Mouse (Mus musculus) megakaryocyte, embryonic 14.5 days (primary cell): Measurements from ENCODE around the gene Evpl. TPM values are rescaled to one million over a fixed set of nuclear protein-coding genes. Genes with fewer than 3 reads are reported as not detected.
A peak's percentile ranks its signal among the peaks of the same experiment; 100 is the strongest.

Experiments
- H3K27me3 ChIP-seq: replicated peaks from 2 replicates; pipeline ENCODE3; 2012; ENCODE audit warnings: inconsistent platforms
- H3K36me3 ChIP-seq: replicated peaks from 2 replicates; pipeline ENCODE3; 2012; ENCODE audit warnings: low read length, inconsistent platforms, mixed read lengths
- H3K4me1 ChIP-seq: 2 replicates; pipeline ENCODE4 v1.6.1; 2012; ENCODE audit warnings: inconsistent platforms
- H3K4me3 ChIP-seq: replicated peaks from 2 replicates; pipeline ENCODE3; 2012; ENCODE audit warnings: moderate library complexity, mild to moderate bottlenecking, inconsistent platforms
- H3K9me3 ChIP-seq: 2 replicates; pipeline ENCODE4 v1.6.1; 2012; ENCODE audit warnings: inconsistent platforms
- FLI1 ChIP-seq: IDR thresholded peaks from 2 replicates; pipeline ENCODE4 v1.6.1; 2012; ENCODE audit warnings: low read length, inconsistent platforms, mixed read lengths
- GATA1 ChIP-seq: IDR thresholded peaks from 3 replicates; pipeline ENCODE4 v1.6.1; 2012; ENCODE audit warnings: mixed read lengths, low read length, inconsistent platforms, borderline replicate concordance
- polyA plus RNA-seq: library from polyadenylated mRNA; stranded (reverse); fragments of >175 nt; gene quantifications from 2 replicates; pipeline ENCODE4 v1.2.3, GENCODE M21; 2012; ENCODE audit warnings: low replicate concordance; ENCODE audit not compliant: insufficient read depth

Gene Evpl
- polyA plus RNA-seq, 1 experiment, result 0.34 TPM

DNA sequence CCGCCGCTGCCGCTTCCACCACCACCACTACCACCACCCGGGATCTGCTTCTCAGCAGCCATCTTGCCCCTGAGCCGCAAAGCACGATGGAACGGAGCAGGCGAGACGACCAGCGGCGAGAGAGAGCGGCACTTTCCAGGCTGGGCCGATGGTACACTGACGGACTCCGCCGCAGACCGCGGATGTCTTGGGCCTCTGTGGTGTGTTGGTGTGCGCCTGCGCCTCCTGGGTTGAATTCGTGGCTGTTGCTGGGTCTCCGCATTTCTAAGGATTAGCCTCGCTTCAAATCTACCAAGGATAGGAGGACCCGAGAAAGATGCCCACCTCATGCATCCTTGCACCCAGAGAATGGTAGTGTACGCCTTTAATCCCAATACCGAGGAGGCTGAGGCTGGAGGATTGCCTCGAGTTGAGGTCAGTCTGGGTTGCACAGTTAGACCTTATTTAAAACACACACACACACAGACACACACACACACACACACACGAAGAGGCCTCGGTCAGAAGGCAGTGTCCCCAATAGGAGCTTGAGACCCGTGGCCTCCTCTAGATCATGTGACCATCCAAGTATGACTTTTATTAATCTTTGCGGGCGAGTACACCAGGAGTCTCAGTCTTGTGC, 36.3 kb upstream of the Evpl start, which contains the start of gene Srp68:
Srp68 (minus strand) TSS at position 173 of the 622 bp plus-strand sequence.
- Histone ChIP-seq H3K27me3 (peaks cover 4% of the 10 kb centered on the region), H3K4me1 (peaks cover 45% of the 10 kb centered on the region), H3K4me3 (peak within 1 kb of the TSS; percentile 98), H3K36me3 (peaks cover 32% of the 10 kb centered on the region), H3K9me3 (no peaks in the 10 kb centered on the region)
- TF ChIP-seq FLI1 (no peak), GATA1 (no peak)

DNA sequence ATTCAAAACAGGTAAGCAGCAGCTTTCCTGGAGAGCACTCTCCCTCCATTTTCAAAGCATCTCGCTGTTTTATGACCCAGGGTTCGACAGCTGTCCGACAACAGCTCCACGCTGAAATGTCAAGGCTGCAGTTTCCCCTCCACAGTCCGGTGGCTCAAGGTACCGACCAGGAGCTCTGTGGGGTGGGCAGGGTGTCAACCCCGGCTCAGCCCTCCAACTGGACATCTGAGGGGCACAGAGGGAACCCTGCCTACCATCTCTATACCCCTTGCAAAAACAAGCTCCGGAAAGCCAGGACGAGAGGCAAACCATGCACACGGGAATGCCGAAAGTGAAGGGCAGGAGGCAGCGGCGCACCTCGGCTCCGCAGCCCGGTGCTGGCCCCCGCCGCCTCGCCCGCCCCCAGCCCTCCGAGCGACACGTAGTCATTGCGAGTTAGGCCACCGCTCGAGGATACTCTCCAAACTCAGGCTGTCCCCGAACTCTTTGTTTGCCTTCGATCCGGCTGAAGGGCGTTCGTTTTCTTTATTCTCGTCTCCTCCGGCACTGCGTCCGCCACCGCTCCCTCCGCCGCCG, 35.7 kb upstream of the Evpl start:
- TF ChIP-seq GATA1 (no peak), FLI1 (no peak)
- H3K27me3 ChIP-seq, result peaks cover 2% of the 10 kb centered on the region
- peak overlapping the region; percentile 98 for H3K4me3 ChIP-seq
- H3K9me3 ChIP-seq, result no peaks in the 10 kb centered on the region
- H3K4me1 ChIP-seq, result peaks cover 45% of the 10 kb centered on the region
- peaks cover 38% of the 10 kb centered on the region for H3K36me3 ChIP-seq

DNA sequence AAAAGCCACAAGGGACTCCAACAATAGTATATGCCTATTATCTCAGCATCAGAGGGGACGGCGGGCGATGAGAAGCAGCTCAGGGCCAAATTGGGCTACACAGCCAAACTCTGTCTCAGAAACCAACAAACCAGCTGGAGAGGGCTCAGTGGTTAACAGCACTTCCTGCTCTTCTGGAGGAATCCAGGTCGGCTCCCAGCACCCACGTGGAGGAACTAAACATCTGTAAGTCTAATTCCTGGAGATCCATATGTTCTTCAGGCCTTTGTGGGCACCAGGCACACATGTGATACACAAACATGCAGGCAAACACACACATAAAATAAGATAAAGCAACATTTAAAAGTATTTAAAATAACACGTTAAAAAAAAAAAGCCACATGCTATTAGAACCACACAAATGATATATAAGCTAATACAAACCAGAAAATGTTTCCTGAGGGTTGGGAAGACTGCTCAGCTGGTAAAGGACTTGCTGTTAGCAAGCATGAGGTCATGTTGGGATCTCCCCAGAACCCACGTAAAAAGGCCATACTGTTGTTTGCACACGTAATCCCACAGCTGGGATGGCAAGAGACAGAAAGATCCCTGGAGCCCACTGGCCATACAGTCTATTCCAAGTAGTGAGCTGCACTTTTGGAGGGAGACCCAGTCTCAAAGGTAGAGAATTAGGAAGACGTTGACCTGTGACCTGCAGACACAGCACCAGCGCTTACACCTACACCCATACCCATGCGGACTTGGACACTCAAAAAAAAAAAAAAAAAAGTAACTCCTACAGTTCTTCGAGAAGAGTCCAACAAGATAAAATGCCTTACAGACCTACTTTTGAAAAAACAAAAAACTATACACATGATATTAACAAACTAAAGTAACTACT, 35.0 kb upstream of the Evpl start:
- no peak for TF ChIP-seq FLI1
- no peak for TF ChIP-seq GATA1
- Histone ChIP-seq H3K4me3 (peak overlapping the region; percentile 98), H3K9me3 (no peaks in the 10 kb centered on the region), H3K27me3 (peaks cover 2% of the 10 kb centered on the region), H3K4me1 (peaks cover 47% of the 10 kb centered on the region), H3K36me3 (peaks cover 45% of the 10 kb centered on the region)

DNA sequence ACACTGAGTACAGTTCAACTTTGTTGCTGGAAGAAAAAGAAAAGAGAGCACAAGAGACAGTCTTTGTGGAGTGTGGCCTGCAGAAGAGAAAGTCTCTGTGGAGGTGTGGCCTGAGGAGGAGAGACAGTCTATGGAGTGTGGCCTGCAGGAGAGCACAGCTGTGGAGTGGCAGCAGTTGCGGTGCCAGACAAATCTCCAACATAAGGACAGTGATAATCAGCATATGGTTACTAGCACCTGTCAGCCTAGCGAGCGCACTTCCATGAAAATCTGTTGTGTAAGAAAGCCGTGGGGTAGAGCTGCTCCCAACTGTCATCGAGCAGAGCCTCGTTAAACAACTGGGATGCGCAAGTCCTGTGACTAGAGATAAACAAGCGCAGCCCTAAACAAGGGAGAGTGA, 31.7 kb upstream of the Evpl start:
- no peaks in the 10 kb centered on the region for H3K27me3 ChIP-seq
- no peaks in the 10 kb centered on the region for H3K9me3 ChIP-seq
- H3K36me3 ChIP-seq, result peaks cover 77% of the 10 kb centered on the region
- H3K4me3 ChIP-seq, result no peak overlapping the region
- TF ChIP-seq FLI1 (no peak), GATA1 (no peak)
- peaks cover 62% of the 10 kb centered on the region for H3K4me1 ChIP-seq

DNA sequence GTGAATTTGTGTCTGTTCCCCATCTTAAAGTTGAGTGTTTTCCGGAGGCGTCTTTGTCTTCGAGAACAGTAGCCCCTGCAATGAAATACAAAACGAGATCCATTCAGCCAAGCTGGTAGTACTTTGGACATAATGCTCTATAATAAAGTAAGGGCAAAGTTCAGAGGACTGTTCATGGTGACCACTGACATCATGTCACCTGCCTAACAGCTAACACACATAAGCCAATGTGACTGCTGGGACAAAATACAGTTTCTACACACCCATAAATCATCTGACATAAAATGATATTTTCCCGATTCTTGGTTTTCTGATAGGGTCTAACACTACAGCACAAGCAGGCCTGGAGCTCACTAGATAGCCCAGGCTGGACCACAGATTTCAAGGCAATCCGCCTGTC, 30.4 kb upstream of the Evpl start:
- Histone ChIP-seq H3K4me1 (peaks cover 57% of the 10 kb centered on the region), H3K9me3 (no peaks in the 10 kb centered on the region), H3K4me3 (no peak overlapping the region), H3K27me3 (no peaks in the 10 kb centered on the region), H3K36me3 (peaks cover 90% of the 10 kb centered on the region)
- TF ChIP-seq FLI1, result no peak
- TF ChIP-seq GATA1, result no peak

DNA sequence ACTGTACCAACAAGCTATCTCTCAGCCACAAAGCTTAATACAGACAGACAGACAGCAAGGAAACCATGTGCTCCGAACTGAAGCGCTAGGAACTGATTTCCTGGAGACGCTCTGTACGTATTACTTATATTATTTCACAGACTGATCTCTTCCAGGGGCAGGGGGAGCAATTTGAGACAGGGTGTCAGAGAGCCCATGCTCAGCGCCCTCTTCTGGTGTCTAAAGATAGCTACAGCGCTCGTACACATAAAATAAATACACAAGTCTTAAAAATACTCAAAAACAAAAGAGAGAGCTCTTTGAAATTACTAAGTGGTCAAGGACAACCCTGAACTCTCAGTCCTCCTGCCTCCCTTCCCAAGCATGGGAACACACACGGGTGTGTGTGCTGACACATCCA, 29.8 kb upstream of the Evpl start:
- H3K4me1 ChIP-seq, result peaks cover 52% of the 10 kb centered on the region
- H3K27me3 ChIP-seq, result no peaks in the 10 kb centered on the region
- TF ChIP-seq FLI1 (no peak), GATA1 (no peak)
- peaks cover 97% of the 10 kb centered on the region for H3K36me3 ChIP-seq
- no peak overlapping the region for H3K4me3 ChIP-seq
- H3K9me3 ChIP-seq, result no peaks in the 10 kb centered on the region

DNA sequence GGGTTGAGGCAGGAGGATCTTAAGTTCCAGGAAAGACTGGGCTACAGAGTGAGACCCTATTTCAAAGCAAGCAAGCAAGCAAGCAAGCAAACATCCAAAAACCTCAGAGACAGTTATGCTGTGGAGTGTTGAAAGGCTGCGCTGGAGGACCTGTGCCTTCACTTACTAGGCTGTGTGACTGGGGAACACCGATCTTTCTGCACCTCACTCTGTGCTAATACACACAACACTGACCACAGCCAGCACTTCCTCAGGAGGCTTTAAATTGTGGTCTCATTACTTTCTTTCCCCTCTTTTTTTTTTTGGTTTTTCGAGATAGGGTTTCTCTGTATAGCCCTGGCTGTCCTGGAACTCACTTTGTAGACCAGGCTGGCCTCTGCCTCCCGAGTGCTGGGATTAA, 28.0 kb upstream of the Evpl start:
- Histone ChIP-seq H3K4me1 (peaks cover 35% of the 10 kb centered on the region), H3K36me3 (peaks cover 99% of the 10 kb centered on the region), H3K27me3 (no peaks in the 10 kb centered on the region), H3K4me3 (no peak overlapping the region), H3K9me3 (no peaks in the 10 kb centered on the region)
- TF ChIP-seq FLI1 (no peak), GATA1 (no peak)

DNA sequence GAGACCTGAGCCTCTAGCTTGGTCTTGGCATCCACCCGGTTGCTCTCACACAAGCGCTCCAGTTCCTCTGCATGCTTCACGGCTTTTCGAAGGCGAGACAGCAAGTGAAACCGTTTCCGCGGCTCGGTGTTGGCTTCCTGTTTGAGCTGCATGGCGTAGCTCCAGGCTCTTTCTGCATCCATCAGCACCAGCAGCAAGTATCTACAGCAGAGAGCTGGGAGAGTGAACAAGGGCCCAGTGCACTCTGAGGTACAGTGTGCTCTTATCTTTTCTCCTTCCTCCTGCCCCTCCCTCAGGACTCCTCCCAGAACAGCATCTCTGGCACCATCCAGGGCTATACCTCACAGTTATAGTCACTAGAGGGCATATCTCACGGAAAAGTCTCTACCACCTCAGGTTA, 27.5 kb upstream of the Evpl start:
- H3K9me3 ChIP-seq, result no peaks in the 10 kb centered on the region

DNA sequence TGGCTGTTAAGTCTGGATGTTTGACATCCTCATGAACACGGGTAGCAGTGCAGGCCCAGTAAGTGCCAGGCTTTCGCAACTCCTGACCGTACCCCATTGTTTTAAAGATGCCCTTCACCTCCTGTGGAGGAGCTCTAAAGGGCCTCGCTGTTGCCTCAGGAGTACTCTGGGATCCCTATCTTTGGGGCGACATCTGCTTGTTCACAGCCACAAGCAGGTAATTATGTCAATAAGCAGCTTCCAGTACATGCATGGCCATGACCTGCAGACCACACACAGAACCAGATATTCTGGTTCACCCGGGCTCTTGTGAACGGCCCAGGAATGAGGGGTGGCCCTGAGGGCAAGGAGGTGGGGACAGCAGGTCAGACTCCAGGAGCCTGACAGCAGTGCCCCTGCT, 22.4 kb upstream of the Evpl start:
- Histone ChIP-seq H3K9me3 (no peaks in the 10 kb centered on the region), H3K36me3 (peaks cover 94% of the 10 kb centered on the region), H3K4me3 (no peak overlapping the region), H3K27me3 (no peaks in the 10 kb centered on the region), H3K4me1 (peaks cover 43% of the 10 kb centered on the region)
- TF ChIP-seq FLI1, result no peak
- TF ChIP-seq GATA1, result no peak

More for the DNA sequence above, 27.5 kb upstream of the Evpl start:
- peaks cover 99% of the 10 kb centered on the region for H3K36me3 ChIP-seq
- H3K4me1 ChIP-seq, result peaks cover 34% of the 10 kb centered on the region
- TF ChIP-seq FLI1, result no peak
- no peak for TF ChIP-seq GATA1
- H3K27me3 ChIP-seq, result no peaks in the 10 kb centered on the region
- H3K4me3 ChIP-seq, result no peak overlapping the region

DNA sequence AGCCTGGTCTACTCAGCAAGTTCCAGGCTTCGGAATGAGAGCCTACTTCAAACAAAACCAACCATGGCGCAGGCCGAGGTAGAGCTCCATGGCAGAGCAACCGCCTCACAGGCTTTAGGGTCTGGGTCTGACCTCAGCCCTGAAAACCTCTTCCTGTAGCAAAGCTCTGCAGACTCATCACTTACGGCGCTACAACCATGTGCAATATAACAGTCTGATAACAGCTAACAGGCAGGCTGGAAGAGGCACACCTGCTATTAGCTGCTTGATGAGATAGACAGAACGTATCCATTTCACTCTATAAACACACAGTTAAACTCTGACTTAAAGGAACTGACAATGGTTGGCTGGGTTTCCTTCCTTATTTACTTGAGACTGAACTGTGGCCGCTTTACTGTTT, 21.6 kb upstream of the Evpl start:
- peaks cover 94% of the 10 kb centered on the region for H3K36me3 ChIP-seq
- peaks cover 51% of the 10 kb centered on the region for H3K4me1 ChIP-seq
- no peaks in the 10 kb centered on the region for H3K27me3 ChIP-seq
- H3K4me3 ChIP-seq, result no peak overlapping the region
- TF ChIP-seq FLI1 (no peak), GATA1 (no peak)
- no peaks in the 10 kb centered on the region for H3K9me3 ChIP-seq
